Mouse (Mus musculus): ENCODE results near the gene Foxo1. TPM values are rescaled to one million over a fixed set of nuclear protein-coding genes. Genes with fewer than 3 reads are reported as not detected.

Gene Foxo1
- total RNA-seq, 2 experiments from 2014 or later = 20.6 to 24.5 TPM

GRCm38 (mm10) chr3:52364576-52364975 lies 96.4 kb downstream of the Foxo1 start:
- DNase-seq (ENCODE audit: low spot score in 2 of 2) = no peak

- no peak for DNase-seq (ENCODE audit: low spot score in 2 of 2)
These were observed 101.1 kb downstream of the Foxo1 start for GRCm38 (mm10) chr3:52369204-52369603.

- no peak for DNase-seq (ENCODE audit: low spot score in 2 of 2)
These were observed 101.8 kb downstream of the Foxo1 start for GRCm38 (mm10) chr3:52369881-52370428.

GRCm38 (mm10) chr3:52376974-52377373 lies 108.8 kb downstream of the Foxo1 start:
- no peak for DNase-seq (ENCODE audit: low spot score in 2 of 2)

GRCm38 (mm10) chr3:52383351-52383750 lies 115.2 kb downstream of the Foxo1 start:
- no peak for DNase-seq (ENCODE audit: low spot score in 2 of 2)

- no peak for DNase-seq (ENCODE audit: low spot score in 2 of 2)
These were observed 118.2 kb downstream of the Foxo1 start for GRCm38 (mm10) chr3:52386343-52386742.

- no peak for DNase-seq (ENCODE audit: low spot score in 2 of 2)
These were observed 122.2 kb downstream of the Foxo1 start for GRCm38 (mm10) chr3:52390321-52390720.

- DNase-seq (ENCODE audit: low spot score in 2 of 2) = no peak
These were observed 122.9 kb downstream of the Foxo1 start for GRCm38 (mm10) chr3:52390766-52391665.

GRCm38 (mm10) chr3:52391897-52392296 lies 123.8 kb downstream of the Foxo1 start:
- DNase-seq (ENCODE audit: low spot score in 2 of 2) = no peak

- no peak for DNase-seq (ENCODE audit: low spot score in 2 of 2)
These were observed 124.4 kb downstream of the Foxo1 start for GRCm38 (mm10) chr3:52392521-52392920.

- DNase-seq (ENCODE audit: low spot score in 2 of 2) = no peak
These were observed 125.0 kb downstream of the Foxo1 start for GRCm38 (mm10) chr3:52393171-52393570.

GRCm38 (mm10) chr3:52396121-52396731 lies 128.1 kb downstream of the Foxo1 start:
- no peak for DNase-seq (ENCODE audit: low spot score in 2 of 2)

- DNase-seq (ENCODE audit: low spot score in 2 of 2) = no peak
These were observed 128.9 kb downstream of the Foxo1 start for GRCm38 (mm10) chr3:52396951-52397615.

- DNase-seq (ENCODE audit: low spot score in 2 of 2) = no peak
These were observed 129.8 kb downstream of the Foxo1 start for GRCm38 (mm10) chr3:52397961-52398360.

GRCm38 (mm10) chr3:52400284-52401161 lies 132.4 kb downstream of the Foxo1 start:
- DNase-seq (ENCODE audit: low spot score in 2 of 2) = no peak

GRCm38 (mm10) chr3:52401162-52401928 lies 133.2 kb downstream of the Foxo1 start:
- DNase-seq (ENCODE audit: low spot score in 2 of 2) = peak; percentile 57 to 61

All from layer of hippocampus, postnatal 10 days (tissue).